Mouse (Mus musculus) MEL (cell line): ENCODE results near the gene Gsg1l.

Experiments
- ELF1 ChIP-seq: IDR thresholded peaks from 2 replicates; pipeline ENCODE4 v1.6.1; 2014; ENCODE audit warnings: low read depth, mild to moderate bottlenecking, inconsistent platforms, low read length, improper control_type of control experiment, moderate library complexity
- GATA1 ChIP-seq: IDR thresholded peaks from 2 replicates; pipeline ENCODE4 v1.6.1; 2011; ENCODE audit warnings: low read depth, low read length, improper control_type of control experiment
- NELFE ChIP-seq: IDR thresholded peaks from 2 replicates; pipeline ENCODE4 v1.6.1; 2011; ENCODE audit warnings: low read depth, low read length, improper control_type of control experiment
- POLR2AphosphoS2 ChIP-seq: IDR thresholded peaks from 2 replicates; pipeline ENCODE4 v1.6.1; 2011; ENCODE audit warnings: low read length, improper control_type of control experiment
- RAD21 ChIP-seq: IDR thresholded peaks from 2 replicates; pipeline ENCODE4 v1.6.1; 2011; ENCODE audit warnings: mild to moderate bottlenecking, low read depth, low read length, improper control_type of control experiment
- UBTF ChIP-seq: IDR thresholded peaks from 2 replicates; pipeline ENCODE4 v1.6.1; 2012; ENCODE audit warnings: low read depth, mild to moderate bottlenecking, inconsistent platforms, low read length, improper control_type of control experiment, moderate library complexity, borderline replicate concordance; ENCODE audit not compliant: insufficient read depth

DNA sequence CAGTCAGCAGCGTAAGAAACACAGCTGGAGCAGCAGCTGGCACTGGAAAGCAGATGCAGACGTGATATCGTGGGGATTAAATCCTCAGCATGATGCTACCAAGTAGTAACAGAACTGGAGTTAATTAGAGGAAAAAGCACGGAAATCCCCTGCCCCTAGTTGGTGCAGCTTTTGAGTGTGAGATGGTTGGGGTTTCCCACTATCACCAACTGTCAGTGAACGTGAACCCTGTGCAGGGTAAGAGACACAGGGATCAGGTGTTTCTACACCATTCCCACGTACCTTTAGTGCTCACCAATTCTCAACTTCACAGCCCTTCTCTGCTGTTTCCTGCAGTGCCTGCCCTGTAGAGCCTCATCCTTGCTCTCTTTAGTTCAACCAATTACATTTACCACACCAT, 37.6 kb upstream of the Gsg1l start:
- TF ChIP-seq UBTF: no peak
- no peak for TF ChIP-seq RAD21
- TF ChIP-seq ELF1: no peak
- no peak for TF ChIP-seq POLR2AphosphoS2
- no peak for TF ChIP-seq GATA1
- TF ChIP-seq NELFE: no peak
